Mouse (Mus musculus) spleen, adult 18-20 months (tissue): ENCODE data around the gene Lipo1.
"Not testable (repeated sequence)": the region's sequence is repeated elsewhere in the genome, so short reads cannot be mapped to it uniquely, and the experiment has no call there.

Experiments
- DNase-seq, 2 experiments: peaks; one replicate each; pipeline ENCODE4 v3.0.0; 2022; ENCODE audit warnings: mixed read lengths in 2 of 2

Gene Lipo1

DNA sequence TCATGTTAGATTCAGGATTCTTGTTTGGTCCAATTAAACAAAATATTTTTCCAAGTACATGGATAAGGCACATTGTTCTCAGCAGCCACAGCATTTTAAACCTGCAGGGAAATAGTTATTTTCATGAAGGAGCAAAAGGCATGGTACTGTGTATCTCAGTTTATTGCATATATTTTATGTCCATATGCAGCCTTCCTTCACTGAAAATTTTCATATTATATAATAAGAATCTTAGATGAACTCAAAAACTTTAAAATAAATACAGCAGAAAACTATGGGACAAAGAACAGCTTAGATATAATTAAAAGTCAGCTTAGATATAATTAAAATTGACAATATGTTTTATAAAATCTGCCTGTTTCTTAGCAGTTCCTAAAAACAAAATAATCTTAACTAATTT, at the start of gene Lipo1:
Gene Lipo1 (minus strand): TSS at position 101 of the 400 bp plus-strand sequence.
- DNase-seq, result not testable (repeated sequence)

DNA sequence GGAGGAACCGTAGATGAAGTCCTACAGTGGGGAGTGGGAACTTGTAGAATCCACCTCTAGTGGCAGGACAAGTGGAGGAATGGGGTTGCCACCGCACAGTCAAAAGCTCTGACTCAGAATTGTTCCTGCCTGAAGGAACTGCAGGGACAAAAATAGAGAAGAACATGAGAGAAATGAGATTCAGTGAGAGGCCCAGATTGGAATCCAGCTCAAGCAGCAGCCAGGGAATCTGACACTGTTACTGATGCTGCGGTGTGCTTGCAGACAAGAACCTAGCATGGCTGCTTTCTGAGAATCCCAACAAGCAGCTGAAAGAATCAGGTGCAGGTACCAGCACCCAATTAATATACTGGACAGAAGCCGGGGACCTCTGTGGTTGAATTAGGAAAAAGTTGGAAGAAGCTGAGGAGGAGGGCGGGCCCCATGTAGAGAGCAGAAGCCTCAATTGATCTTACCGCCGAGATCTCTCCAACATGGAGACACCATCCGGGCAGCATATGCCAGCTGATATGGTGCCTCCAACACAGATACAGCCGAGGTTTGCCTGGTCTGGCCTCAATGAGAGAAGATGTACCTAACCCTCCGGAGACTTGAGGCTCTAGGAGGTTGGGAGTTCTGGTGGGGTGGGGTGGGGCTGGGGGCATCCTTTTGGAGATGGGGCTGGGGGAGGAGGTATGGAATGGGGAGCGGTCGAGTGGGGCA, 532 bp downstream of the Lipo1 start:
- DNase-seq, result no peak

GRCm38 (mm10) chr19:33761287-33762086, 25.8 kb downstream of the Lipo1 start, which contains the start of gene Lipo3:
Gene Lipo3 (minus strand): TSS chr19:33761951.
- DNase-seq, result peak; percentile 7 to 17

DNA sequence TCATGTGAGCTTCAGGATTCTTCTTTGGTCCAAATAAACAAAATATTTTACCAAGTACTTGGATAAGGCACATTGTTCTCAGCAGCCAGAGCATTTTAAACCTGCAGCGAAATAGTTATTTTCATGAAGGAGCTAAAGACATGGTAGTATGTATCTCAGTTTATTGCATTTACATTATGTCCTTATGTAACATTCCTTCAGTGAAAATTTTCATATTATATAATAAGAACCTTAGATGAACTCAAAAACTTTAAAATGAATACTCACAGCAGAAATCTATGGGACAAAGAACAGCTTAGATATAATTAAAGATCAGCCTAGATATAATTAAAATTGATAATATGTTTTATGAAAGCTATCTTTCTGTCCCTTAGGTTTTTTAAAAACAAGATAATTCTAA, 36.0 kb downstream of the Lipo1 start, which contains the start of gene Lipo2:
Gene Lipo2 (minus strand): TSS at position 101 of the 400 bp plus-strand sequence.
- DNase-seq, result not testable (repeated sequence)
